Mouse (Mus musculus) T-helper 1 cell (primary cell): Measurements from ENCODE around the gene Stoml1.

Experiments
- in situ Hi-C: fragments of 300-600 bp; cut with MboI, MseI; formaldehyde crosslinking; loops from one replicate; pipeline ENCODE4 v1.15.1; 2025; ENCODE audit warnings: high pct_unique_total_duplicates

Stoml1 gene

GRCm38 (mm10) chr9:58253033-58253804 lies at the start of gene Stoml1:
Stoml1 (plus strand) TSS chr9:58253164.
- in situ Hi-C loops: no loop called here

- in situ Hi-C loops: loop anchor here (5.0 kb wide), 1 partner anchor 166 kb away; no protein-coding TSS in a partner anchor
These were observed 49.2 kb upstream of the Stoml1 start, which contains the start of the genes Islr and Islr2 for GRCm38 (mm10) chr9:58203516-58204447. Islr (minus strand) TSS chr9:58204306. Islr2 (minus strand) TSS chr9:58204319.

GRCm38 (mm10) chr9:58204448-58205000 lies 48.4 kb upstream of the Stoml1 start:
- in situ Hi-C loops: loop anchor here (5.0 kb wide), 1 partner anchor 167 kb away; no protein-coding TSS in a partner anchor

- in situ Hi-C loops: no loop called here
These were observed 47.0 kb upstream of the Stoml1 start for GRCm38 (mm10) chr9:58206013-58206412.

GRCm38 (mm10) chr9:58209462-58210303 lies 43.3 kb upstream of the Stoml1 start:
- in situ Hi-C loops: no loop called here

GRCm38 (mm10) chr9:58210304-58210627 lies 42.7 kb upstream of the Stoml1 start:
- in situ Hi-C loops: no loop called here

GRCm38 (mm10) chr9:58213377-58213776 lies 39.6 kb upstream of the Stoml1 start:
- in situ Hi-C loops: no loop called here

GRCm38 (mm10) chr9:58213865-58214264 lies 39.1 kb upstream of the Stoml1 start:
- in situ Hi-C loops: no loop called here

GRCm38 (mm10) chr9:58214519-58215180 lies 38.3 kb upstream of the Stoml1 start:
- in situ Hi-C loops: no loop called here

GRCm38 (mm10) chr9:58216402-58216801 lies 36.6 kb upstream of the Stoml1 start:
- in situ Hi-C loops: no loop called here

GRCm38 (mm10) chr9:58218539-58218938 lies 34.4 kb upstream of the Stoml1 start:
- in situ Hi-C loops: no loop called here

GRCm38 (mm10) chr9:58220218-58220903 lies 32.6 kb upstream of the Stoml1 start:
- in situ Hi-C loops: no loop called here

- in situ Hi-C loops: no loop called here
These were observed 28.6 kb upstream of the Stoml1 start for GRCm38 (mm10) chr9:58224356-58224755.

- in situ Hi-C loops: no loop called here
These were observed 26.8 kb upstream of the Stoml1 start for GRCm38 (mm10) chr9:58225915-58226913.

- in situ Hi-C loops: no loop called here
These were observed 24.0 kb upstream of the Stoml1 start for GRCm38 (mm10) chr9:58228777-58229466.

GRCm38 (mm10) chr9:58231746-58232145 lies 21.2 kb upstream of the Stoml1 start:
- in situ Hi-C loops: no loop called here

- in situ Hi-C loops: no loop called here
These were observed 20.6 kb upstream of the Stoml1 start for GRCm38 (mm10) chr9:58232374-58232773.

GRCm38 (mm10) chr9:58234502-58235015 lies 18.4 kb upstream of the Stoml1 start:
- in situ Hi-C loops: no loop called here
